Comparison of ENCODE assay signal across 9 mouse cellular contexts in genomic region chr1:172046938-172047337, GRCm38 (mm10). TPM values are rescaled to one million over a fixed set of nuclear protein-coding genes. Genes with fewer than 3 reads are reported as not detected.
DNase-seq lines count a peak whose midpoint lies in the region; ATAC-seq lines count a peak whose summit lies in the region.
"Had no signal": no experiment of that assay in that cellular context is flagged by ENCODE, and none has a peak within 500 bp of the region (broad histone marks: within the 10 kb centered on the region; RNA-seq: fewer than 3 reads in every experiment).

No protein-coding gene starts in this region.

- peak; percentile 51; the same call in 1 of the 2 replicates for ATAC-seq in midbrain, embryonic 11.5 days (ENCODE audit: low FRiP score)
- ATAC-seq in midbrain, embryonic 15.5 days (replicated peaks), result no peak; the same call in 1 of the 2 replicates
- ATAC-seq in forebrain, embryonic 12.5 days (ENCODE audit: low FRiP score), result peak; percentile 39; the same call in 1 of the 2 replicates
- peak; percentile 77 for ATAC-seq in megakaryocyte-erythroid progenitor cell, adult 5-6 weeks (replicated peaks; ENCODE audit: low FRiP score, low TSS enrichment, poor library complexity, severe bottlenecking)

- H3K9ac ChIP-seq in midbrain, embryonic 11.5 days (ENCODE audit: low read length), result no peak overlapping the region
- H3K9ac ChIP-seq in midbrain, embryonic 15.5 days, result no peak overlapping the region
- no peak overlapping the region for H3K9ac ChIP-seq in forebrain, embryonic 12.5 days
- H3K9ac ChIP-seq: embryonic facial prominence, embryonic 13.5 days had no signal

- H3K9me3 ChIP-seq in midbrain, embryonic 11.5 days (ENCODE audit: control insufficient read depth, low read length), result no peaks in the 10 kb centered on the region
- no peaks in the 10 kb centered on the region for H3K9me3 ChIP-seq in midbrain, embryonic 15.5 days
- H3K9me3 ChIP-seq in forebrain, embryonic 12.5 days, result no peaks in the 10 kb centered on the region
- H3K9me3 ChIP-seq: embryonic facial prominence, embryonic 13.5 days had no signal

- H3K4me1 ChIP-seq in midbrain, embryonic 11.5 days (ENCODE audit: control insufficient read depth, insufficient read depth, low read length), result peaks cover 19% of the 10 kb centered on the region
- peaks cover 22% of the 10 kb centered on the region for H3K4me1 ChIP-seq in midbrain, embryonic 15.5 days
- peaks cover 37% of the 10 kb centered on the region for H3K4me1 ChIP-seq in forebrain, embryonic 12.5 days

- peak; percentile 97 for DNase-seq in midbrain, embryonic 11.5 days (ENCODE audit: low spot score, missing footprints)
- peak; percentile 70 for DNase-seq in c-Kit-positive CD71-positive TER-119-positive erythroid progenitor cells, embryonic 14.5 days (ENCODE audit: low spot score)
- peak; percentile 82 for DNase-seq in heart, postnatal 4 days
- DNase-seq in layer of hippocampus, postnatal 36 days, result peak; percentile 54 to 66
- peak; percentile 51 to 77 for DNase-seq in spleen, postnatal 10 days (ENCODE audit: low spot score in 2 of 2)

- no peaks in the 10 kb centered on the region for H3K36me3 ChIP-seq in midbrain, embryonic 11.5 days (ENCODE audit: control insufficient read depth, insufficient read depth, low read length)
- no peaks in the 10 kb centered on the region for H3K36me3 ChIP-seq in midbrain, embryonic 15.5 days (replicated peaks)
- H3K36me3 ChIP-seq in forebrain, embryonic 12.5 days (replicated peaks), result 0 out of 2 replicates have a peak, but pooled peaks cover 4% of the 10 kb centered on the region
- H3K36me3 ChIP-seq: embryonic facial prominence, embryonic 13.5 days had no signal

- H3K4me3 ChIP-seq in midbrain, embryonic 11.5 days (ENCODE audit: low read depth, low read length), result no peak overlapping the region
- H3K4me3 ChIP-seq in midbrain, embryonic 15.5 days, result no peak overlapping the region
- H3K4me3 ChIP-seq in forebrain, embryonic 12.5 days (replicated peaks), result no peak overlapping the region
- H3K4me3 ChIP-seq: embryonic facial prominence, embryonic 13.5 days had no signal

- H3K27ac ChIP-seq in midbrain, embryonic 11.5 days (ENCODE audit: low read depth, low read length), result no peak overlapping the region
- no peak overlapping the region for H3K27ac ChIP-seq in midbrain, embryonic 15.5 days
- peak overlapping the region; percentile 88 for H3K27ac ChIP-seq in forebrain, embryonic 12.5 days
- H3K27ac ChIP-seq: embryonic facial prominence, embryonic 13.5 days had no signal

- 14% methylated on average over 5 of the region's 5 CpGs for WGBS in midbrain, embryonic 11.5 days
- 5% methylated on average over 5 of the region's 5 CpGs for WGBS in midbrain, embryonic 15.5 days
- WGBS in forebrain, embryonic 12.5 days, result 11% methylated on average over 5 of the region's 5 CpGs

- no peaks in the 10 kb centered on the region for H3K27me3 ChIP-seq in midbrain, embryonic 11.5 days (ENCODE audit: control insufficient read depth, insufficient read depth, low read length)
- H3K27me3 ChIP-seq in midbrain, embryonic 15.5 days (replicated peaks), result no peaks in the 10 kb centered on the region
- H3K27me3 ChIP-seq in forebrain, embryonic 12.5 days, result peaks cover 4% of the 10 kb centered on the region; the same call in 1 of the 2 replicates

- H3K4me2 ChIP-seq in midbrain, embryonic 11.5 days, result no peak overlapping the region
- H3K4me2 ChIP-seq in midbrain, embryonic 15.5 days, result no peak overlapping the region
- no peak overlapping the region; the same call in 1 of the 2 replicates for H3K4me2 ChIP-seq in forebrain, embryonic 12.5 days
- H3K4me2 ChIP-seq: embryonic facial prominence, embryonic 13.5 days had no signal

RNA-seq across cellular contexts. Expression of gene Nhlh1, which starts 10.4 kb away (rescaled TPM):
- polyA plus RNA-seq in midbrain, embryonic 11.5 days (2014; fragmentation: Nextera tagmentation; extraction: Ambion mirVana), result 10.7 and 11.0 TPM in 2 replicates
- polyA plus RNA-seq in midbrain, embryonic 15.5 days (2015; fragmentation: Nextera tagmentation; extraction: Ambion mirVana), result 2.0 and 2.5 TPM in 2 replicates
- polyA plus RNA-seq in forebrain, embryonic 12.5 days (2016; fragmentation: Nextera tagmentation; extraction: Ambion mirVana), result 9.0 and 9.8 TPM in 2 replicates
- total RNA-seq in heart, postnatal 4 days (2021), result not detected
- total RNA-seq in layer of hippocampus, postnatal 36 days (2021), result 1 to 10 TPM; 1.3 to 1.5 TPM
- total RNA-seq in megakaryocyte-erythroid progenitor cell, adult 5-6 weeks (2014; fragmentation: Nextera tagmentation), result not detected in 2 replicates
- total RNA-seq in megakaryocyte-erythroid progenitor cell, adult 5-6 weeks (2017), result not detected in 2 replicates

RNA-seq across cellular contexts. Expression of gene Vangl2, which starts 18.7 kb away (rescaled TPM):
- 49.3 and 52.9 TPM in 2 replicates for polyA plus RNA-seq in midbrain, embryonic 11.5 days (2014; fragmentation: Nextera tagmentation; extraction: Ambion mirVana)
- polyA plus RNA-seq in midbrain, embryonic 15.5 days (2015; fragmentation: Nextera tagmentation; extraction: Ambion mirVana), result 48.0 and 49.6 TPM in 2 replicates
- 61.9 and 63.2 TPM in 2 replicates for polyA plus RNA-seq in forebrain, embryonic 12.5 days (2016; fragmentation: Nextera tagmentation; extraction: Ambion mirVana)
- 10 to 100 TPM; 12.3 to 12.4 TPM for total RNA-seq in heart, postnatal 4 days (2021)
- total RNA-seq in layer of hippocampus, postnatal 36 days (2021), result 10 to 100 TPM; 14.8 to 16.0 TPM
- total RNA-seq in megakaryocyte-erythroid progenitor cell, adult 5-6 weeks (2014; fragmentation: Nextera tagmentation), result 1.6 and 1.9 TPM in 2 replicates
- total RNA-seq in megakaryocyte-erythroid progenitor cell, adult 5-6 weeks (2017), result 0.42 and 2.6 TPM in 2 replicates

RNA-seq across cellular contexts. Expression of gene Copa, which starts 35.4 kb away (rescaled TPM):
- polyA plus RNA-seq in midbrain, embryonic 11.5 days (2014; fragmentation: Nextera tagmentation; extraction: Ambion mirVana), result 178 and 194 TPM in 2 replicates
- polyA plus RNA-seq in midbrain, embryonic 15.5 days (2015; fragmentation: Nextera tagmentation; extraction: Ambion mirVana), result 199 and 209 TPM in 2 replicates
- polyA plus RNA-seq in forebrain, embryonic 12.5 days (2016; fragmentation: Nextera tagmentation; extraction: Ambion mirVana), result 199 and 222 TPM in 2 replicates
- 100 to 1,000 TPM; 160 to 167 TPM for total RNA-seq in heart, postnatal 4 days (2021)
- 100 to 1,000 TPM; 144 TPM for total RNA-seq in layer of hippocampus, postnatal 36 days (2021)
- total RNA-seq in megakaryocyte-erythroid progenitor cell, adult 5-6 weeks (2014; fragmentation: Nextera tagmentation), result 107 and 133 TPM in 2 replicates
- 107 and 114 TPM in 2 replicates for total RNA-seq in megakaryocyte-erythroid progenitor cell, adult 5-6 weeks (2017)

RNA-seq across cellular contexts. Expression of gene Ncstn, which starts 35.7 kb away (rescaled TPM):
- polyA plus RNA-seq in midbrain, embryonic 11.5 days (2014; fragmentation: Nextera tagmentation; extraction: Ambion mirVana), result 107 and 108 TPM in 2 replicates
- 116 and 122 TPM in 2 replicates for polyA plus RNA-seq in midbrain, embryonic 15.5 days (2015; fragmentation: Nextera tagmentation; extraction: Ambion mirVana)
- polyA plus RNA-seq in forebrain, embryonic 12.5 days (2016; fragmentation: Nextera tagmentation; extraction: Ambion mirVana), result 107 and 111 TPM in 2 replicates
- 10 to 100 TPM; 65.6 to 67.4 TPM for total RNA-seq in heart, postnatal 4 days (2021)
- total RNA-seq in layer of hippocampus, postnatal 36 days (2021), result 10 to 100 TPM; 57.1 to 60.1 TPM
- total RNA-seq in megakaryocyte-erythroid progenitor cell, adult 5-6 weeks (2014; fragmentation: Nextera tagmentation), result 42.0 and 57.3 TPM in 2 replicates
- 19.7 and 24.6 TPM in 2 replicates for total RNA-seq in megakaryocyte-erythroid progenitor cell, adult 5-6 weeks (2017)
